Mouse (Mus musculus): ENCODE results near the gene Gm28551. TPM values are rescaled to one million over a fixed set of nuclear protein-coding genes. Genes with fewer than 3 reads are reported as not detected.

The Gm28551 gene
- total and polyA plus RNA-seq, 3 experiments: 0.04 to 1.1 TPM; not detected in 1

DNA sequence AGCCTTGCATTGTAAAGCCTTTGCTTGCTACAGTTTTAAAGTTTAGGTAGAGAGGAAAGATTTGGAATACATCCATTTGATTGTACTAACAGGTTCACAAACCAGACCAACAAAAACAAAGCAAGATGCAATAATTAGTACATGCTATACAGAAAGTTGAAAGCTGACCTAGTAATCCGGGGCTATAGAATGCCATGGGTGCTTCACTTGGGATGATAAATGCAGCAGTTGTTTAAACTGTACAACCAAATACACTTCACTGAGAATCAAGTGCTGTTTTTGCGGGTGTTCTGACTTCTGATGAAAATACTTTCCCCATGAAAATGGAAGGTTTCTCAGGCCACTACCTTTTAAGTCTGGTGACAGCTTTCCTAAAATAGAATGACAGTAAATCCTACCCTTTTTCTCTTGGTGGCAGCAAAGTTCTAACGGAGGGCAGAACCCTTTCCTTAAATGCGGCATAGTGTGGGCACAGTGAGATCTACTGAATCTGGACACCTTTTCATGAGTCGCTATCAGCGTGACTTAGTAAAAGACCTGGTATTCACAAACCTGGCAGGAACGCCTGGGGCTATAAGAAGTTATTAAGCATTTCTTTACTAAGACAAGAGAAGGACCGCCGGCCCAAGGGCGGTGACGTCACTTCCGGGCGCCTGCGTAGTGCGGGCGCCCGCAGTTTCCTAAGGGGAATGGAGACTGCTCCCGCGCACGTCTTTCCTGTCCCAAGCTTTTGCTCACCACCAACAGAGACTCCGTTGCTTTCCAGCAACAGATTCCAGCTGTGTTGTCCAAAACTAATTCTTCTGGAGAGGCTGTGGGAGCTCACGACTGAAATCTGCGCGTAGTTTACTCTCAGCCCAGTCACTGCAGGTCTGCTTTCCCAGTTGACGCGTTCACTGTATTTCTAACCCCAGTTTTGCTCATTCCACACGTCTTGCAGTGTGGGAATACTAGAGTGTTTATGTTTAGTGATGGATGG lies 39.2 kb downstream of the Gm28551 start, which contains the start of gene Osgepl1 (continued):
- TF ChIP-seq SIN3A (IDR thresholded peaks at IDR 0.05; ENCODE audit: low read length): peak; percentile 75; the same call in 1 of the 2 replicates

GRCm38 (mm10) chr1:53300506-53300905 lies 52.0 kb downstream of the Gm28551 start:
- Histone ChIP-seq H3K9ac (ENCODE audit: insufficient read depth, low read depth) (no peak overlapping the region), H3K27ac (ENCODE audit: insufficient read depth, low read depth) (no peak overlapping the region), H3K4me2 (ENCODE audit: insufficient read depth, low read depth, poor library complexity, severe bottlenecking) (no peak overlapping the region), H3K79me2 (replicated peaks; ENCODE audit: control insufficient read depth, extremely low read depth, insufficient read depth, poor library complexity, severe bottlenecking) (peaks cover 14% of the 10 kb centered on the region; the same call in 1 of the 2 replicates), H3K4me1 (ENCODE audit: control insufficient read depth in 1 of 2, insufficient read depth in 2 of 2) (peaks cover 2 to 40% of the 10 kb centered on the region in 2 experiments; a peak in 3 of 4 replicates), H3K27me3 (replicated peaks) (no peaks in the 10 kb centered on the region), H3K4me3 (replicated peaks in 1 of 3; ENCODE audit: low read depth in 2 of 3, low read length in 2 of 3, poor library complexity in 1 of 3) (no peak overlapping the region), H3K9me3 (replicated peaks; ENCODE audit: low read length) (no peaks in the 10 kb centered on the region), H3K36me3 (replicated peaks in 1 of 2; ENCODE audit: control insufficient read depth in 1 of 2, insufficient read depth in 1 of 2, low read length in 1 of 2) (peaks cover 14 to 49% of the 10 kb centered on the region in 2 experiments)
- in situ Hi-C loops (cut with MboI; ENCODE audit: low pct_ligation_motif_present, low pct_unique_long_range_greater_than_20kb, low sequenced_read_pairs) (no loop called here), dilution Hi-C loops (cut with MboI; ENCODE audit: extremely low pct_ligation_motif_present, extremely low pct_unique_long_range_greater_than_20kb, low sequenced_read_pairs) (no loop called here)
- TF ChIP-seq ETS1 (conservative IDR thresholded peaks at IDR 0.05; ENCODE audit: low read depth, low read length): no peak
- TF ChIP-seq ZNF384 (IDR thresholded peaks at IDR 0.05; ENCODE audit: low read depth, low read length): no peak
- TF ChIP-seq SMC3 (IDR thresholded peaks at IDR 0.05; ENCODE audit: low read depth, low read length): no peak
- no peak for TF ChIP-seq RAD21 (IDR thresholded peaks at IDR 0.05; ENCODE audit: low read depth, low read length)
- no peak for TF ChIP-seq MEF2A (IDR thresholded peaks at IDR 0.05; ENCODE audit: borderline replicate concordance, low read depth, low read length)
- TF ChIP-seq SIN3A (IDR thresholded peaks at IDR 0.05; ENCODE audit: low read length): no peak
- no peak for TF ChIP-seq JUND (conservative IDR thresholded peaks at IDR 0.05; ENCODE audit: low read depth, low read length)
- no peak for DNase-seq (ENCODE audit: extremely low read depth)

GRCm38 (mm10) chr1:53296581-53297383 lies 55.7 kb downstream of the Gm28551 start, which contains the start of the genes Pms1, Ormdl1 and Gm28778:
Pms1 (minus strand) TSS chr1:53297018.
Ormdl1 (plus strand) TSS chr1:53297095.
Gm28778 (plus strand) TSS chr1:53297111.
- H3K27me3 ChIP-seq (replicated peaks): no peaks in the 10 kb centered on the region
- in situ Hi-C loops (cut with MboI; ENCODE audit: low pct_ligation_motif_present, low pct_unique_long_range_greater_than_20kb, low sequenced_read_pairs): no loop called here
- dilution Hi-C loops (cut with MboI; ENCODE audit: extremely low pct_ligation_motif_present, extremely low pct_unique_long_range_greater_than_20kb, low sequenced_read_pairs): no loop called here
- peak within 1 kb of the TSS; percentile 77 to 91 (median 86) for H3K4me3 ChIP-seq (replicated peaks in 1 of 3; ENCODE audit: low read depth in 2 of 3, low read length in 2 of 3, poor library complexity in 1 of 3)
- peaks cover 2 to 49% of the 10 kb centered on the region in 2 experiments; a peak in 3 of 4 replicates for H3K4me1 ChIP-seq (ENCODE audit: control insufficient read depth in 1 of 2, insufficient read depth in 2 of 2)
- H3K9me3 ChIP-seq (replicated peaks; ENCODE audit: low read length): no peaks in the 10 kb centered on the region
- H3K4me2 ChIP-seq (ENCODE audit: insufficient read depth, low read depth, poor library complexity, severe bottlenecking): peak within 1 kb of the TSS; percentile 89
- H3K79me2 ChIP-seq (replicated peaks; ENCODE audit: control insufficient read depth, extremely low read depth, insufficient read depth, poor library complexity, severe bottlenecking): peaks cover 14% of the 10 kb centered on the region; the same call in 1 of the 2 replicates
- peaks cover 9 to 46% of the 10 kb centered on the region in 2 experiments for H3K36me3 ChIP-seq (replicated peaks in 1 of 2; ENCODE audit: control insufficient read depth in 1 of 2, insufficient read depth in 1 of 2, low read length in 1 of 2)
- peak within 1 kb of the TSS; percentile 76 for H3K27ac ChIP-seq (ENCODE audit: insufficient read depth, low read depth)
- peak; percentile 91 for DNase-seq (ENCODE audit: extremely low read depth)
- H3K9ac ChIP-seq (ENCODE audit: insufficient read depth, low read depth): peak within 1 kb of the TSS; percentile 83
- peak; percentile 71 for TF ChIP-seq TBP (conservative IDR thresholded peaks at IDR 0.05; ENCODE audit: low read depth, low read length)
- TF ChIP-seq KAT2A (IDR thresholded peaks at IDR 0.05; ENCODE audit: insufficient replicate concordance, low read length): peak; percentile 60; the same call in 1 of the 2 replicates
- no peak for TF ChIP-seq PAX5 (IDR thresholded peaks at IDR 0.05; ENCODE audit: low read length)
- no peak for TF ChIP-seq ZNF384 (IDR thresholded peaks at IDR 0.05; ENCODE audit: low read depth, low read length)
- TF ChIP-seq CTCF (conservative IDR thresholded peaks at IDR 0.05 in 1 of 2, IDR thresholded peaks at IDR 0.05 in 1 of 2; ENCODE audit: low read depth in 2 of 2, low read length in 2 of 2): no peak
- TF ChIP-seq MXI1 (IDR thresholded peaks at IDR 0.05; ENCODE audit: low read depth, low read length): peak; percentile 76
- no peak for TF ChIP-seq MAZ (IDR thresholded peaks at IDR 0.05; ENCODE audit: low read depth, low read length)
- TF ChIP-seq BHLHE40 (IDR thresholded peaks at IDR 0.05; ENCODE audit: low read depth, low read length): peak; percentile 24; the same call in 1 of the 2 replicates
- TF ChIP-seq ZC3H11A (IDR thresholded peaks at IDR 0.05; ENCODE audit: low read depth, low read length): no peak
- no peak for TF ChIP-seq JUND (conservative IDR thresholded peaks at IDR 0.05; ENCODE audit: low read depth, low read length)
- TF ChIP-seq POLR2A (IDR thresholded peaks at IDR 0.05; ENCODE audit: low read depth, low read length): peak; percentile 96
- 0 out of 2 replicates have a peak, but pooled peaks have one; percentile 14 for TF ChIP-seq ETS1 (conservative IDR thresholded peaks at IDR 0.05; ENCODE audit: low read depth, low read length)
- peak; percentile 80 for TF ChIP-seq NRF1 (IDR thresholded peaks at IDR 0.05; ENCODE audit: low read depth, low read length)
- TF ChIP-seq TCF12 (IDR thresholded peaks at IDR 0.05; ENCODE audit: low read depth, low read length): peak; percentile 92
- peak; percentile 76; the same call in 1 of the 2 replicates for TF ChIP-seq POLR2AphosphoS2 (IDR thresholded peaks at IDR 0.05; ENCODE audit: low read depth, low read length)
- TF ChIP-seq E2F4 (IDR thresholded peaks at IDR 0.05; ENCODE audit: insufficient replicate concordance, low read depth, low read length): no peak
- no peak for TF ChIP-seq CHD1 (IDR thresholded peaks at IDR 0.05; ENCODE audit: low read depth, low read length)
- no peak for TF ChIP-seq USF2 (conservative IDR thresholded peaks at IDR 0.05; ENCODE audit: low read depth, low read length)
- no peak for TF ChIP-seq SIN3A (IDR thresholded peaks at IDR 0.05; ENCODE audit: low read length)
- no peak for TF ChIP-seq RAD21 (IDR thresholded peaks at IDR 0.05; ENCODE audit: low read depth, low read length)
- TF ChIP-seq USF1 (IDR thresholded peaks at IDR 0.05; ENCODE audit: low read depth, low read length): no peak
- peak; percentile 89 for TF ChIP-seq NELFE (IDR thresholded peaks at IDR 0.05; ENCODE audit: low read depth, low read length)

Data from CH12.LX (cell line).